Mouse (Mus musculus): ENCODE data around the gene Nkain4.
A peak's percentile ranks its signal among the peaks of the same experiment; 100 is the strongest.

The Nkain4 gene

GRCm38 (mm10) chr2:180895321-180895720, 59.2 kb downstream of the Nkain4 start:
- no peak for ATAC-seq (ENCODE audit: insufficient number of reproducible peaks, low FRiP score, low TSS enrichment)

- ATAC-seq (ENCODE audit: insufficient number of reproducible peaks, low FRiP score, low TSS enrichment) = peak; percentile 22; the same call in 1 of the 2 replicates
Observed at GRCm38 (mm10) chr2:180894734-180895133, 59.8 kb downstream of the Nkain4 start.

GRCm38 (mm10) chr2:180894029-180894623, 60.4 kb downstream of the Nkain4 start:
- peak; percentile 4; the same call in 1 of the 2 replicates for ATAC-seq (ENCODE audit: insufficient number of reproducible peaks, low FRiP score, low TSS enrichment)

- no peak for ATAC-seq (ENCODE audit: insufficient number of reproducible peaks, low FRiP score, low TSS enrichment)
Observed at GRCm38 (mm10) chr2:180893537-180894028, 60.9 kb downstream of the Nkain4 start.

- peak; percentile 29 for ATAC-seq (ENCODE audit: insufficient number of reproducible peaks, low FRiP score, low TSS enrichment)
Observed at GRCm38 (mm10) chr2:180892841-180893521, 61.5 kb downstream of the Nkain4 start.

GRCm38 (mm10) chr2:180891835-180892323, 62.6 kb downstream of the Nkain4 start:
- ATAC-seq (ENCODE audit: insufficient number of reproducible peaks, low FRiP score, low TSS enrichment) = no peak

- ATAC-seq (ENCODE audit: insufficient number of reproducible peaks, low FRiP score, low TSS enrichment) = no peak
Observed at GRCm38 (mm10) chr2:180891075-180891834, 63.2 kb downstream of the Nkain4 start.

GRCm38 (mm10) chr2:180890422-180891074, 64.0 kb downstream of the Nkain4 start:
- no peak for ATAC-seq (ENCODE audit: insufficient number of reproducible peaks, low FRiP score, low TSS enrichment)

GRCm38 (mm10) chr2:180889921-180890280, 64.6 kb downstream of the Nkain4 start:
- no peak for ATAC-seq (ENCODE audit: insufficient number of reproducible peaks, low FRiP score, low TSS enrichment)

GRCm38 (mm10) chr2:180889271-180889920, 65.1 kb downstream of the Nkain4 start:
- no peak for ATAC-seq (ENCODE audit: insufficient number of reproducible peaks, low FRiP score, low TSS enrichment)

- ATAC-seq (ENCODE audit: insufficient number of reproducible peaks, low FRiP score, low TSS enrichment) = no peak
Observed at GRCm38 (mm10) chr2:180885270-180885669, 69.2 kb downstream of the Nkain4 start.

Data from cerebellum, adult (tissue).